8 mouse cellular contexts compared by ENCODE assay signal in the genomic region with DNA sequence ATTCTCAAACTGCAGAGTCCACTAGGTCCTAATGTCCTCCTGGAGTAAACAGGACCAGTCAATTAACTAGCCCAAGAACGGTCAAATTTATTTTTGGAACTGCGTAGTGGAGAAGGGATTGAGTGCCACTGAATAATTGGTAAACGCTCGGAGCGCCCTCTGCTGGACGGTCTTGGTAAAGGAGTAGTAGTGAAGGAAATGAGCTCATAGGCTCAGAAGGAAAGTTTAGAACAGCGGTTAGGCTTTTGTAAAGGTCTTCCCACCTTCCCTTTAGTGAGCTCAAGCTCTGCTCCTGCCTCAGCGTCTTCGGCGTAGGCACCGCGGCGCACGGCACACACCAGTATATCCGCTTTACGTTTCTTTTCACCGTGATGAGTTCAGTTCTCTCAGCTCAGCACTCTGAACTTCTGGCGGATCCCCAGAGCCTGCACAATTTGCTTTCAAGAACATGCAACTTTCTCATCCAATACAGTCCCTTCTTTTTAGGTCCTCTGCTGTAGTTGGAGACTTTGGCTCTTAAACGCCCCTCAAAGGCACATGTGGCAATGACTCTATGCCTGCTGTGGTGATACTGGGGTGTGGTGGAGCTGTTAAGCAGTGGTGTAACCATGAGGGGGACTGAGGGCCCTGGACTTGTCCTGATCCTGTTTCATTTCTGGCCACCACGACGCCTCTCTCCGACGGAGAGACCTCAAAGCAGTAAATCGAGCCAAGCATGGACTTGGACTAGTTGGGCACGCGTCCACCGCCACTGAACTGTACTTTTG. TPM values are rescaled to one million over a fixed set of nuclear protein-coding genes. Genes with fewer than 3 reads are reported as not detected.
DNase-seq lines count a peak whose midpoint lies in the region; ATAC-seq lines count a peak whose summit lies in the region.

No protein-coding gene starts in this region.

- peak; percentile 96 for DNase-seq in adipocyte (ENCODE audit: low spot score)
- DNase-seq in embryo, embryonic 10 days (ENCODE audit: low spot score) = peak; percentile 94
- DNase-seq in gastrocnemius, postnatal 10 days = peak; percentile 98
- peak; percentile 90 for DNase-seq in induced T-regulatory cell, adult 2 months (ENCODE audit: low read depth)
- peak; percentile 61 to 92 for DNase-seq in left cerebral cortex, adult 8-10 months (ENCODE audit: low spot score in 2 of 2)
- DNase-seq in right cerebral cortex, postnatal 14 days = peak; percentile 97
- DNase-seq in urinary bladder, postnatal 36 days (ENCODE audit: low spot score in 2 of 2) = peak; percentile 88 to 91

- peak; percentile 96 for ATAC-seq in megakaryocyte progenitor cell, adult 5-6 weeks (replicated peaks; ENCODE audit: poor library complexity)

RNA-seq across cellular contexts. Expression of gene Klhl8, which starts 16.6 kb away (rescaled TPM):
- 10 to 100 TPM; 19.3 to 20.2 TPM for total RNA-seq in gastrocnemius, postnatal 10 days (2021)
- 10 to 100 TPM; 29.0 to 30.6 (median 30.3) TPM for total RNA-seq in left cerebral cortex, adult 8-10 months (2022)
- 0.71 and 2.2 TPM in 2 replicates for total RNA-seq in megakaryocyte progenitor cell, adult 5-6 weeks (2015)
- total RNA-seq in megakaryocyte progenitor cell, adult 5-6 weeks (2017) = 1.8 and 2.9 TPM in 2 replicates

RNA-seq across cellular contexts. Expression of gene Hsd17b13, which starts 49.6 kb away (rescaled TPM):
- total RNA-seq in gastrocnemius, postnatal 10 days (2021) = under 1 TPM in 1 of 2 experiments, not detected in 1; 0.34 TPM
- under 1 TPM in 1 of 4 experiments, not detected in 3; 0.46 TPM for total RNA-seq in left cerebral cortex, adult 8-10 months (2022)
- not detected in 2 replicates for total RNA-seq in megakaryocyte progenitor cell, adult 5-6 weeks (2015)
- total RNA-seq in megakaryocyte progenitor cell, adult 5-6 weeks (2017) = 0.12 TPM in 1 of 2 replicates, not detected in the other

Comparison
In these comparisons a context has a peak if more than half of its experiments do, and no peak if none do; other contexts are left out.
1. Peak in every context shown above with its lines: DNase-seq and ATAC-seq.
2. RNA of gene Klhl8, which starts 16.6 kb away (total RNA-seq): 29.0 to 30.6 TPM in left cerebral cortex, adult 8-10 months and 19.3 to 20.2 TPM in gastrocnemius, postnatal 10 days; 0.71 to 2.9 TPM in megakaryocyte progenitor cell, adult 5-6 weeks; every median in the first group is over 4 times any median in the second.